Mouse (Mus musculus) left cerebral cortex, postnatal 25 days (tissue): Measurements from ENCODE around the gene Gkap1. TPM values are rescaled to one million over a fixed set of nuclear protein-coding genes. Genes with fewer than 3 reads are reported as not detected.
A peak's percentile ranks its signal among the peaks of the same experiment; 100 is the strongest.

ENCODE experiments used
- DNase-seq, 2 experiments: peaks; one replicate each; pipeline ENCODE4 v3.0.0; 2022; ENCODE audit warnings: low spot score in 2 of 2, mixed read lengths in 1 of 2
- intact Hi-C: fragments of 180-260 bp; cut with DNase I; formaldehyde crosslinking; loops from one replicate; pipeline ENCODE4 v1.15.1; 2025
- microRNA-seq, 2 experiments: library from miRNA; unstranded; fragments of <30 nt; microRNA quantifications; one replicate each; pipeline ENCODE4 v1.2.0; 2022
- total RNA-seq, 2 experiments: library from RNA; stranded (reverse); gene quantifications; 2 replicates each; pipeline ENCODE4 v1.2.3; 2021

The Gkap1 gene
- total RNA-seq, 2 experiments from 2014 or later: 16.8 to 18.3 TPM

DNA sequence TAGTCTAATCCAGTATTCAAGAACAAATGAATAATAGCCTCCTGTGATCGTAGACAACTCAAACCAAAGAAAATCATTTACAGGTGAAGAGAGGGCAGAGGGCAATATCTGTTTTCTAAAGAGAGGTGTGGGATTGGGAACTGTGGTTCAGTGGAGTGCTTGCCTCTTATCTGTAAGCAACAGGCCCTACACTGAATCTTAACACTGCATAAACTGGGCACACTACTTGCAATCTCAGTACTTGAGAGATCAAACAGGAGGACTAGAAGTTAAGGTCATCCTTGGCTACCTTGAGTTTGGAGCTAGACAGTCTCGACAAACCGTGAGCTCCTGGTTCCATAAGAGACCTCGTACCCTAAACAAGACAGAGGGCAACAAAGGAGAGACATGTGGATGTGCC, 69.4 kb downstream of the Gkap1 start:
- no peak for DNase-seq
- intact Hi-C loops: no loop called here

DNA sequence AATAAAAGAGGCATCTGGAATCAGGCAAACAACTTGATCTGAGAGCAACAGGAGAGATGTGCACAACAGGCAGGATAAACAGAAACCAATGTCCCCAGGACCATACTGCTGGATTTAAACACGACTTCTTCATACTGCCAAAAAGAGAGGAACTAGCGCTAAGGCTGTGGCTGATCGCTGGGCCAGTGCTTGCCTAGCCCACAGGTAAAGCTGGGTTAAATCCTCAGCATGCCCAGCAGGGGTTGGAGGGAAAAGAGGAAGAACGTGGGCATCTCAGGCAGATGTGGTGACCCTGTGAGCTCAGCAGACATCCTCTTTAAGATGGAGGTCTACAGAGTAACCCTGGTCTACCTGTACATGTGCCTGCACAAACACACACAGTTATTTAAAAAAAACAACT, 70.5 kb downstream of the Gkap1 start:
- intact Hi-C loops: no loop called here
- DNase-seq: no peak

DNA sequence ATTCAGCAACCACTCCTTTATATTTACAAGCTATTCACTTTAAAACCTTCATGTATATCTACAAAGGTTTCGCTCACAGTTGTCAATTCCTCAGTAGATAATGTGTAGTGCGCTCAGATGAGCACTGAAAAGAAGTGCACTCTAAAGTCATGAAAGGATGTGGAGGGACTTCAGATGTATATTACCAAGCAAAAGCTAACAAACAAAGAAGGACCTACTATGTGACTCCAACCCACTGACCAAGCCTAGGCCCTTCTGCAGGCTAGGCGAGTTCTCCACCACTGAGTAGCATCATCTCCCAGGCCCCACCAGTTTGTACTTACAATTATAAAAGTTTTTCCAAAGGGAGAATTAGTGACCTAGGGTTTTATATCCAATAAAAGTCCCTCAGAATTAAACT, 71.3 kb downstream of the Gkap1 start:
- intact Hi-C loops: no loop called here
- no peak for DNase-seq

DNA sequence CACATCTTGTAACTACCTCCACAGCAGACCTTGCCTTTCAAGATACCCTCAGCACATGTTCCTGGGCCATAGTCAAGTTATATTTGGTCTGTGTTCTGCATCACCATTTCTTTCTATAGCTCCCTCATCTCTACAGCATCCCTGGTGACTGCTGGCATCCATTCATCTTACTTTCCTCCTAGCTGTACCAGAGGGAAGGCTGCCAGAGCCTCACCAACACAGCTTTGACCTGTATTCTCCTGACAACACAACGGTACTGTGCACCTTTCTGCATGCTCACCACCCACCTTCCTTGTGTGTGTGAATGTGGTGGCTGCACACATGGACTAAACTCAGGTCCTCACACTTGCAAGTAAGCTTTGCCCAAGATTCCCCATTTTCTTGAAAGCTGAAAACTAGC, 72.6 kb downstream of the Gkap1 start:
- peak in 1 of 2 experiments; percentile 85 for DNase-seq

DNA sequence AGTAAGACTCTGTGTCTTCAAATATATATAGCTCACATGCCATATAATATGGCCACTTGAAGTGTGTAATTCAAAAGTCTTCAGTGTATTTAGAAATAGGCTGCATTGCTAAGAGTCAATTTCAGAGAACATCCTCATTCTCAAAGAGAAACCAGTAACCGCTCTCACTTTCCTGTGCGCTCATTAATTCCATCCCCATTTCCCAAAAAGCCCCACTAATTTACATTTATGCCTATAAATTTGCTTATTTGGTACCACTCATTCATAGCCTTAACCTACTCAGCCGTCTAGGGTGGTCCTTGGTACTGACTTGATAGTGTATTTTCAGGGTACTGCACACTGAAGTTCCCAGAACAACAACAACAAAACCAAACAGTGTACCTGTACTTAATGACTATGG, 73.6 kb downstream of the Gkap1 start:
- no peak for DNase-seq
- intact Hi-C loops: no loop called here

More for the DNA sequence above, 72.6 kb downstream of the Gkap1 start:
- intact Hi-C loops: no loop called here

DNA sequence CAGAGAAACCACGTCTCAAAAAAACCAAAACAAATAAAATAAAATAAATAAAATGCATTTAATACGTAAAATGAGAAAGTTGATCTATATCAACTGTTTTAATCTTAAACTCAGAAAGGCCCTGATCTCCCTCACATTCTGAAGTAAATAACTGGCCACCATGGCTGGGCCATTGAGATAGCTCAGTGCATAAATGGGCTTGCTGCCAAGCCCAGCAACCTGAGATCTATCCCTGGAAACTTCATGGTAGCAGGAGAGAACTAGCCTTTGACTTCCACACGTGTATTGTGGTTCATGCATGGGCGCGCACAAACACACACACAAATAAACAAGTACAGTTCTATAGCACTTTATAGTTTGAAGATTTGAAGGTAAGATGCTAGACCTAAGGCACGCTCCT, 74.2 kb downstream of the Gkap1 start:
- no peak for DNase-seq
- intact Hi-C loops: no loop called here

DNA sequence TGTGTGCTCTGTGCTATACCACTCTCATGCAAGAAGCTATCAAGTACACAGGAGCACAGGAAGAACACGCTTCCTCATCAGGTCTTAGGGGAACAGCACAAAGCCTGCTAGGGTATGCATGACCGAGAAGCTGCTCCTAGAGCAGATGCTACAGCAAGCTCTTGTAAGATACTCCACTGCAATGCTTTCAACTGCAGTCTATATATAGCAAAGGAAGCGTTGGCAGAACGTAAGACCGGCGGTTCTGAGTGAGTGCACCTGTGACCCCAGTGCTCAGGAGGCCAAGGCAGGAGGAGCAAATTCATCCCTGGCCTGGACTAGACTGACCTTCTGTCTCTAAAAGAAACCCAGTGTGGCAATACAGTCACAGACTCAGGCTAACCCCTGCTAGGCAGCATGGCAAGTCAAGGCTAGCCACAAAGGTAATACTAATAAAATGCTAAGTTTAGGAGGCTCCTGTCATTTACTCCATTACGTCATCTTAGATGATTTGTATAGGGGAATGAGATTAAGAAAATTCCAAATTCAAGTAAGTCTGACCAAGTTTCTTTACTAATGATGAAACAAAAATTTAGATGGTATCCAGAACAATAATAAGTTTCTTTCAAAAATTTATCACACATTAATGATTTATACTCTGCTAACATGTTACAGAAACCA, 77.4 kb downstream of the Gkap1 start:
- no peak for DNase-seq
- intact Hi-C loops: no loop called here

DNA sequence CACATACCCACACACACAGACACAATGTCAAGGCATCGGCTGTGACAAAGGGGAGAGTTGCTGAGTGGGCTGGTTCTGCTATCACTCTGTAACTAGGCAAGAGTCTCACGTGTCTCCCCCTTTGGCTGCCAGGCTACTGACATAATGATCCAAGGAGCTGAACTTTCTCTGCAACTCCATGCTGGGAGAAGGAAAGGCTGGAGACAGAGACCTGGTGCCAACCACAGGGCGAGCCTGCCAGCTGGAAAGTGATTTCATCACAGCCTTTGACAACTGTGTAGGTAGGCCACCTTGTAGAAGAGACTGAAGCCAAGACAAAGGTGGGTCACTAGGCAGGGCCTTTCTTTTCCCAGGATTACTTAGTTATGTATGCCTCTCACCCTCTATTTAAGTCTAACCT, 78.3 kb downstream of the Gkap1 start:
- intact Hi-C loops: no loop called here
- DNase-seq: no peak

DNA sequence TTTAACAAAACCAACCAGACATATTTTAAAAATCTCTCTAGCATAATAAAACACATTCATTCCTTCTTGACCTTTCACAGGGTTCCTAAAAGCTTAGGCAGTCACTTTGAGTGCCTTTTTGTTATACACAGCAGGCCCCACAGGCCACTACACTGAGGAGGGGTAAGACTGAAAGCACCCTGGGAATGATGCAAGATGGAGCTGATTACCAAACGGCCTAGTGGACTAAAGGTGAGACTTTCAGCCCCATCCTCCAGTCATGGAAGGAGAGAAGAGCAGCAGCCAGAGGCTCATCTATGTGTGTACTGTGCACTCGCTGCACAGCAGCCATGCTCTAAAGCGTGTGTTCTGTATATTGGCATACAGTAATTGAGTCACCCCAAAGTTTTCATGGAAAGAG, 80.6 kb downstream of the Gkap1 start:
- intact Hi-C loops: no loop called here
- no peak for DNase-seq

DNA sequence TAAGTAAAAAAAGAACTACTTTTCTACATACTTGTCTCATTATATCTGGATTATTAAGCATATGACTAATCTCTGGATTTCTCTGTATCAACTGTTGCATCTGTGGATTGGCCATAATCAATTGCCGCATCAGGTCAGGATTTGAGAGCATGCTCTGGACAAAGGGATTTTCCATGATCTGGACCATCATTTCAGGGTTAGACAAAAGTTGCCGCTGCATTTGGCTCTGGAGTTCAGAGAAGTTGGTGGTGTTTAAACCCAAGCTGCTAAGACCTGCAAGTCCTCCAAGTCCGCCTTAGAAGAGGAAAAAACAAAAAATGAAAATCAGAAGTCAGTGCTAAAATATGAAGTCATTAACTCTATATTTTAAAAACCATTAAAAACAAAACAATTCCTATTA, 82.3 kb downstream of the Gkap1 start:
- intact Hi-C loops: no loop called here
- no peak for DNase-seq

DNA sequence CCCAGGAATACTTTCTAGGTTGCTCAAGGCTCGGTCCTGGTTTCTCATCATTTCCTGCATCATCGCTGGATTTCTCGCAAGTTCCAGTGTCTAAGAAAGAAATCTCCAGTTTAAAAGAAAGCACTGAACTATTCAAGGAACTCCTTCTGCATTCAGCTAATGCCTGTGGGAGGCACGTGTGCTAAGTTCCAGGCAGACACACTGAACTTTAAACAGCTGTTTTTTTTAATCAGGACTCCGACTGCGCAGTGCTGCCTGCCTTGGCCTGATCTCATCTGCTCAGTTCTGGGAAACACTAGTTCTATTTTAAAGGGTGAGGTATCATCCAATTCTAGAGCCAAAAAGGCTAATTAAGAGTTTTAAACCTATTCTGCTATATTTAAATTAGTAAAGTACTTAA, 83.4 kb downstream of the Gkap1 start:
- intact Hi-C loops: no loop called here
- DNase-seq: peak in 1 of 2 experiments; percentile 45

DNA sequence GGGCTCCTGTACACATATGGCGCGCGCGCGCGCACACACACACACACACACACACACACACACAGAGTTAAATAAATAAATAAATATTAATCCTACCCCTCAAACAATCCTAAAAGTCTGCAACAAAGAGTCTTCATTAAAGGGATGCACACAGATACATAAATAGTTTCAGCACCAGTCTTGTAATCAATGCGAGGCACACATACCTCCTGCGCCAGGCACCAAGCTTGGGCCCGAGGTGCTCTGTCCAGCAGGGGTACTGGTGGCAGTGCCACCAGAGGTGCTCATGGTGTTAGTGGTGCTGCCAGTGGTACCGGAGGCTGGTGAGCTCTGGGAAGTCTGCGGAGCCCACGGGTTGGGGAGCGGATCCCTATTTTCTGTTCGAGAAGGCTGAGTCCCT, 84.0 kb downstream of the Gkap1 start:
- intact Hi-C loops: no loop called here
- DNase-seq: no peak

DNA sequence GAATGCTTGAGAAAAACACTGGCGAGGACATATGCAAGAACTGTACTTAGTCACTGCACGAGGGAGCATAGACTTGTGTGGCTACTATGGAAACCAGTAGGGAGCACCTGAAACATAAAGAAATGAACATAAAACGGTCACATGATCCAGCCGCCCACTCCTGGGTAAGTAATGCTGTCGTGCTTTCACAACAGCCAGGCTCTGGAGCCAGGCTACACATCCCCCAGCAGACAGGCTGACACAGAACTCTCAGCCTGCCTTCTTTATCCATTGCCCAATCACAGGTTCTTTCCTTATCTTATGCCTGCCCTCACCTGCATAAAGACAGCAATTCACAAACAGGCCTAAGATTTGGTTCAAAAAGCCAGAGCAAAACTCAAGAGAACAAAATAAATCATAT, 86.0 kb downstream of the Gkap1 start:
- intact Hi-C loops: loop anchor here (10.0 kb wide), 2 partner anchors 85 to 195 kb away; partner anchors contain the start of genes 2210016F16Rik and Gkap1
- DNase-seq: peak; percentile 47 to 80

DNA sequence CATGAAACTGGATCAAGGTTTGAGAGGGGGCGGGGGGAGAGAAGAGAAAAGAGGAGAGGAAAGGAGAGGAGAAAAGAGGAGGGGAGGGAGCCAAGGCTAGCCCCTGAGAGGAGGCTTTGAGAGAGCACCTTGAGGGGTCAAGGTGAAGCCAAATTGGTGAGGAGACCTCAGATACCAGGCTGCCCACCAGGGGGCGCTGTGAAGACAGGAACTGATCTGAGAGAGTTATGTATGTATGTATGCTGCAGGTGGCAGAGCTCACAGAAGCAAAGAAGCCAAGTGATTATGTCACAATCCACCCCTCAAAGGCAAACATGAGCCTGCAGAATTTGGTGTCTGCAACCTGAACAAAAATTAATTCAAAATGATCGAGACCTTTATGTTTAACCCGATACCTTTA, 87.1 kb downstream of the Gkap1 start:
- intact Hi-C loops: loop anchor here (10.0 kb wide), 2 partner anchors 86 to 196 kb away; partner anchors contain the start of genes 2210016F16Rik and Gkap1
- peak; percentile 79 to 89 for DNase-seq

DNA sequence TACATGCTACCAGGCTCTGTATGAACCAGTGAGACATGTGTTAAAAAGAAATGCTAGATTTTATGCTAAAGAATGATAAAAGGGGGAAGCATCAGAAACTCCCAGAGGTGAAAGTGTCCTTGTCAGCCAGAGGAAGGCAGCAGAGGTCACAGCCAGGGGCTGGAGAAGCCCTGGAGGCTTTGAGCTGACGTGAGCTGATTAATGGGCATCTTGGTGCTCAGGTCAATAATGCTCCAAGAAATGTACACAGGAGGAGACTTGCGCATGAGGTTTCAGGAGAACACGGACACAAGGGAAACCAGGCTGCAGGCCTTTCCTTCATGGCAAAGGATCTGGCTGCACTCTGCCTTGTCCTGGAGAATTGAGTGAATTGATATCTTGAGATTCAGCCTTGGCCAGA, 87.7 kb downstream of the Gkap1 start:
- DNase-seq: no peak
- intact Hi-C loops: loop anchor here (10.0 kb wide), 2 partner anchors 87 to 197 kb away; partner anchors contain the start of genes 2210016F16Rik and Gkap1

DNA sequence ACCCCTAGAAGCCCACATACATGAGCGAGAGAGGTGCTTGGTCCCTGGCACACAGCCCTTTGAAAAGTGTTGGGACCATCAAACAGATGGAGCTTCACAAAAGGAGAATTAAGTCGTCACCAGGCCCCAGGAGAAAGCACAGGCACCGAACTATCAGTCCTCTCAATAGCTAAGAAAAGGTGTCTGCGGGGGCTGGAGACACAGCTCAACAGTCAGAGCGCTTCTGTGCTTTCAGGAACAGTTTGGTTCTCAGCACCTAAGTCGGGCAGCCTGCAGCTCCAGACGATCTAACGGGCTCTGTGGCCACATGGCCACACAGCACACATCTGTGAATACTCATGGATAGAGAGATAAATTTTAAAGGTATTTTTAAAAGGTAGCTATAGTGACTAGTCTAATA, 89.2 kb downstream of the Gkap1 start:
- peak in 1 of 2 experiments; percentile 68 for DNase-seq
- intact Hi-C loops: loop anchor here (10.0 kb wide), 2 partner anchors 89 to 199 kb away; partner anchors contain the start of genes 2210016F16Rik and Gkap1

DNA sequence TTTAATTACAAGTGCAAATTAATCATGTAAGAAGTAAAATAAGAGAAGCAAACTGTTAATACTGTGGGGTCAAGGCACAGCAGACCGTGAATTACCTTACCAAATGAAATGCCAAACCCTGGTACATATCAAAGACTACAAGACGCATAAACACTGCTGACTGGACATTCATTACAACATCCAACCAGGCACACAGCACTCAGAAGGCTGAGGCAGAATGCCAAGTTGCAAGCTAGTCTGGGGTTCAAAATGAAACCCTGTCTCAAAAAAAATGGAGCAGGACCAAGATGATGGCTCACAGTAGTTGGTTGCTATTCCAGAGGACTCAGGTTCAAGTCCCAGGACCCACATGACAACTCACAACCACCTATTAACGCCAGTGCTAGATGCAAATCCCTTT, 91.4 kb downstream of the Gkap1 start:
- no peak for DNase-seq
- intact Hi-C loops: loop anchor here (10.0 kb wide), 2 partner anchors 91 to 201 kb away; partner anchors contain the start of genes 2210016F16Rik and Gkap1

Small RNA genes lying within 50 kb of the gene (microRNA-seq; reads per million reads assigned to microRNA genes)
- 0 reads per million in 2 experiments for gene Mir6369

Other genes with a start within 250 kb of the Gkap1 start
- 10 to 100 TPM; 33.3 to 37.3 TPM for gene Klhl3, start 162.1 kb downstream of the Gkap1 start, total RNA-seq
- 100 to 1,000 TPM; 112 to 119 TPM for gene Hnrnpa0, start 147.1 kb downstream of the Gkap1 start, total RNA-seq
- 10 to 100 TPM; 28.3 to 30.0 TPM for gene Idnk, start 118.0 kb downstream of the Gkap1 start, total RNA-seq
- 100 to 1,000 TPM; 141 TPM for gene Ubqln1, start 60.0 kb downstream of the Gkap1 start, total RNA-seq
- gene Kif27, start 83.4 kb upstream of the Gkap1 start, total RNA-seq: 1 to 10 TPM; 2.9 to 4.3 TPM
- gene 2210016F16Rik, start 109.5 kb upstream of the Gkap1 start, total RNA-seq: 1 to 10 TPM; 5.7 to 6.7 TPM
- 10 to 100 TPM; 13.7 to 15.2 TPM for gene Rmi1, start 126.5 kb upstream of the Gkap1 start, total RNA-seq
- gene Hnrnpk, start 127.6 kb upstream of the Gkap1 start, total RNA-seq: 100 to 1,000 TPM; 573 to 639 TPM